Mouse (Mus musculus) lung, adult 2 months (tissue): Measurements from ENCODE around the gene Vav3.

ENCODE experiments used
- CTCF ChIP-seq: fragments of 200-500 bp; IDR thresholded peaks from 2 replicates; pipeline ENCODE4 v1.5.1; 2011; ENCODE audit warnings: mild to moderate bottlenecking, low read length, control low read depth; ENCODE audit not compliant: insufficient read depth
- POLR2A ChIP-seq: fragments of 200-500 bp; IDR thresholded peaks from 2 replicates; pipeline ENCODE4 v1.6.1; 2011; ENCODE audit warnings: low read depth, mild to moderate bottlenecking, control low read depth, low read length, borderline replicate concordance; ENCODE audit errors: extremely low read depth

DNA sequence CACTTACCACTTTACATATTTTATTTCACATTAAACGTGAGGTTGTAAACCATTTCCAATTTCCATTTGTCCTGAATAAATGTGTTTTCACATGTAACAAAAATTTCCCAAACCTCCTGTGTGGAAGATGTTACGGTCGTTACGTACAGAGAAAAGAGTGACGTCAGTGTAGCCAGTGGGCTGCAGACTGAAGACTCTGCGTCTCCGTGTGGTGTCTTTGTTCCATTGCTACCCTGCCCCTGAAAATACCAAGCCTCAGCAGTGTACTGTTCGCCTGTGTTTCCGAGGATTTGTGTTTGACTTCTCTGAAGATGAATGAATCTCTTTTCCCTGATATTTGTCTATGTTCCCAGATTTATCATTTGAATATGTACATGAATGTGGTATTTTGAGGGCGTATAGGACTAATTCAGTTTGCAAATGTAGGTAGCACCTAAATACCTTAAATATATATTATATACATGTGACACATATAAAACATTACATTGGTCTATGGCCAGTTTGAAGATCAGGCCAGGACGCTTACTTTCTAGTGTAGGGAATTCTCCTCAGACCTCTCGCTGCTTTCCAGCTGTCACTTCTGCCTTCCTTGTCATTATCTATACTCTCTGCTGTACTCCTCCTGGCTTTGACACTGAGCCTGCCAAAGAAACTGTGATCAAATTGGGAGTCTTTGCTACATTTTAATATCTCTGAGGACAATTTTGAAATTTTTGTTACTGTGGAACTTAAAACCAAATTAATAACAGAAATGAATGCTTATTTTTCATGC, 312.6 kb downstream of the Vav3 start:
- no peak for TF ChIP-seq CTCF
- no peak for TF ChIP-seq POLR2A
